Mouse (Mus musculus): ENCODE measurements around the gene Cwc22. TPM values are rescaled to one million over a fixed set of nuclear protein-coding genes. Genes with fewer than 3 reads are reported as not detected.
"Not testable (repeated sequence)": the region's sequence is repeated elsewhere in the genome, so short reads cannot be mapped to it uniquely, and the experiment has no call there.

The Cwc22 gene
- polyA plus RNA-seq, 1 experiment from 2014 or later: 8.8 TPM

DNA sequence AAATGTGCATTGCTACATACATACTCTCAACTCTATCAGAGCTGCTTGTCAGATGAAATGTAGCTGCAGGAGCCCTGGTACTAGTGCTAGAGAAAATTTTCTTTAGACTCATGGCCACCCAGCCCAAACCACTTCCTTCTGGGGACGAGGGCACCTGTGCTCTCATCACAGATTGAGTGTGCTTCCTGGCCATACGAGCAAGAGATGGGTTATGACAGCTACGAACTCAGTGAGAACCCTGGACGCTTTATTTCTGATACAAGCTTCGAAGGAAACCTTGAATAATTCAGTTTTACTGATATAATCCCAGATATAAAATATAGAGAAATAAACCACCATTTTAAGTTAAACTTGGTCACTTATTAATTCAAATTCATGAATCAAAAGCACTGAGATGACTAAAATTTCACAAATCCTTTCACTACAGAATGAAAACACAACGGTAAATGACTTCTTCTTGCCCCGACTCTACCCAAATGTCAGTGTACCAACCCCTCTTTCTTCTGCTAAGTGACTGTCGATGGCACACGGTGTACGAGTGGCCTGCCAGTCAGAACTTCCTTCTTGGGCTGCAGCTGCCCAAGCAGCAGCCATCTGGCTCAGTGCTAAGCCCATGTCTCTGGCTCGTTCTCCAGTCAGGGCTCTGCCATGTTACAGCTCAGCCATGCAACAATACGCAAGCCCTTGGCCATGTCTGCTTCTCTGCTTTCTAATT, 49.2 kb downstream of the Cwc22 start:
- H3K4me3 ChIP-seq (ENCODE audit: low read depth, low read length): no peak overlapping the region
- ATAC-seq: no peak
- WGBS: 92% methylated on average over 12 of the region's 12 CpGs
- no peaks in the 10 kb centered on the region for H3K27me3 ChIP-seq (replicated peaks; ENCODE audit: control insufficient read depth, insufficient read depth, low read length)
- H3K4me1 ChIP-seq (replicated peaks; ENCODE audit: control insufficient read depth, insufficient read depth, low read length): no peaks in the 10 kb centered on the region
- H3K4me2 ChIP-seq (replicated peaks; ENCODE audit: low read depth): no peak overlapping the region
- H3K27ac ChIP-seq (ENCODE audit: low read depth, low read length): no peak overlapping the region
- H3K9me3 ChIP-seq (ENCODE audit: control insufficient read depth): no peaks in the 10 kb centered on the region
- H3K9ac ChIP-seq (ENCODE audit: low read depth, low read length): no peak overlapping the region
- H3K36me3 ChIP-seq (ENCODE audit: control insufficient read depth, insufficient read depth): peaks cover 55% of the 10 kb centered on the region
- no peak for TF ChIP-seq CTCF (IDR thresholded peaks at IDR 0.05; ENCODE audit: low read depth)

DNA sequence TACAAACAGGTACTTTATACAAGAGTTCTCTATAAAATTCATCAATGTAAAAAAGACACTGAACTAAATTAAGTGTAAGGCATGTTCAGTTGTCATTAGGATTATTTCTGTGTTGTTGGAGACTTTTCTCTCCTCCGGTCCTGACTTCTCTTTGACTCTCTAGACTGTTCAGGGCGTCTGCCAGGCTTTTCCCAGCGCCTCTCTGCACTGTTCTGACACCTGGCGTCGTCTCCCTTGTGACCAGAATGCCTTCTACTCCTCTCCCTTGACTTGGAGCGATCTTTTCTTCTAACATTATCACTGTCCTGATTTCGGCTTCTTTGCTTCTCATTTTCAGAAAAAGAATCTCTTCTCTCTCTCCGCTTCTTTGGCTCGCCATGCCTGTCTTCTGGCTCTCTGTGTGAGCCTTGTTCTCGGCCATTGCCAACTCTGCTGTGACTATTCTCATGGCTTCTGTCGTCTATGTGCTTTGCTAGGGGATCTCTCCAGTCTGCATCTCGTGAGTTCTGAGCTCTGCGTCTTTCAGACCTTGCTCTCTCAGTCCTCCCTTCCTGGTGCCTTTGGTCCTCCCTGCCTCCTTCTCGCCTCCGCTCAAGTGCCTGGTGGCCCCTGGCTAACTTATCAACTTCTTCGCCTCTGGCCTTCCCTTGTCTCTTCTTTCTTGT, 50.1 kb downstream of the Cwc22 start:
- not testable (repeated sequence) for H3K9ac ChIP-seq (ENCODE audit: low read depth, low read length); H3K4me2 ChIP-seq (replicated peaks; ENCODE audit: low read depth); H3K27ac ChIP-seq (ENCODE audit: low read depth, low read length); ATAC-seq; H3K4me3 ChIP-seq (ENCODE audit: low read depth, low read length); H3K9me3 ChIP-seq (ENCODE audit: control insufficient read depth); H3K4me1 ChIP-seq (replicated peaks; ENCODE audit: control insufficient read depth, insufficient read depth, low read length); H3K27me3 ChIP-seq (replicated peaks; ENCODE audit: control insufficient read depth, insufficient read depth, low read length)
- WGBS: 93% methylated on average over 16 of the region's 16 CpGs
- peaks cover 51% of the 10 kb centered on the region for H3K36me3 ChIP-seq (ENCODE audit: control insufficient read depth, insufficient read depth)

DNA sequence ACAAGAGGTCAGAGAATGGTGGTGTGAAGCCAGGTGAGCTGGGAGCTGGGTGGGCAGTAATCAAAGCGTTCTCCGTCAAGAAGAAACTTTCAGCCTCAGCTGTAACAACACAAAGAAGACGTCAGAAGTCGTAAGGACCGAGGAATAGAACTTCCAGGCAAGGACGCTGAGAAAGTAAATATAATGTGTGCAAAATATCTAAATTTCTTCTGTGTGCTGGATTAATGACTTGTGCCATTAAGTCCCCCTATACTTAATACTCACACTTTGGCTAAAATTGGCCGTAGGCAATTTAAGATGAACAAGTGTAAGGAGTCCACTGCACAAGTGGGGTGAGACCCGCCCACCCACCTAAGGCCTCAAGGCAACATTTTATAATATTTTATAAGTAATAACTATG, 51.3 kb downstream of the Cwc22 start:
- Histone ChIP-seq H3K9ac (ENCODE audit: low read depth, low read length) (no peak overlapping the region), H3K4me2 (replicated peaks; ENCODE audit: low read depth) (no peak overlapping the region), H3K36me3 (ENCODE audit: control insufficient read depth, insufficient read depth) (peaks cover 50% of the 10 kb centered on the region), H3K9me3 (ENCODE audit: control insufficient read depth) (no peaks in the 10 kb centered on the region), H3K4me3 (ENCODE audit: low read depth, low read length) (no peak overlapping the region), H3K4me1 (replicated peaks; ENCODE audit: control insufficient read depth, insufficient read depth, low read length) (no peaks in the 10 kb centered on the region), H3K27ac (ENCODE audit: low read depth, low read length) (no peak overlapping the region), H3K27me3 (replicated peaks; ENCODE audit: control insufficient read depth, insufficient read depth, low read length) (no peaks in the 10 kb centered on the region)
- TF ChIP-seq CTCF (IDR thresholded peaks at IDR 0.05; ENCODE audit: low read depth): no peak
- ATAC-seq: no peak
- 94% methylated on average over 8 of the region's 8 CpGs for WGBS

DNA sequence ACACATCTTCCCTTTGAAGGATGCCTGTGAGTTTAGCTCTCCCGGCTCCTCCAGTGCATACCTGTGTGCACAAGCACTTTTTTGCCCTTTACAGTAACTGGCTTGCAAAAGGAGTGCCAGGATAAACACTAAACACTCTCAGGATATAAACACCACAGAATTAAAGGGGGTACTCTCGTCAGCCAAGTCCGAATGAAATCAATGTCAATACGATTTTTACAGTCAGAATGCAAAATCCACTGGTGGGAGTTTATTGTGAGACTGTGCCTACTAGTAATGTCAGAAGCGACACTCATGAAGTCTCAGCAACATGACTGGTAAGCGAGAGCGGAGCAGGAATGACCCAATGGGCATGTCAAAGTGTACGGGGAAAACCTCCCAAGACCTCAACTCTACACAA, 52.7 kb downstream of the Cwc22 start:
- peaks cover 37% of the 10 kb centered on the region for H3K36me3 ChIP-seq (ENCODE audit: control insufficient read depth, insufficient read depth)
- no peak for ATAC-seq
- no peak overlapping the region for H3K4me2 ChIP-seq (replicated peaks; ENCODE audit: low read depth)
- no peak overlapping the region for H3K27ac ChIP-seq (ENCODE audit: low read depth, low read length)
- no peak overlapping the region for H3K9ac ChIP-seq (ENCODE audit: low read depth, low read length)
- H3K9me3 ChIP-seq (ENCODE audit: control insufficient read depth): no peaks in the 10 kb centered on the region
- H3K27me3 ChIP-seq (replicated peaks; ENCODE audit: control insufficient read depth, insufficient read depth, low read length): no peaks in the 10 kb centered on the region
- WGBS: 91% methylated on average over 8 of the region's 8 CpGs
- TF ChIP-seq CTCF (IDR thresholded peaks at IDR 0.05; ENCODE audit: low read depth): no peak
- no peaks in the 10 kb centered on the region for H3K4me1 ChIP-seq (replicated peaks; ENCODE audit: control insufficient read depth, insufficient read depth, low read length)
- H3K4me3 ChIP-seq (ENCODE audit: low read depth, low read length): no peak overlapping the region

DNA sequence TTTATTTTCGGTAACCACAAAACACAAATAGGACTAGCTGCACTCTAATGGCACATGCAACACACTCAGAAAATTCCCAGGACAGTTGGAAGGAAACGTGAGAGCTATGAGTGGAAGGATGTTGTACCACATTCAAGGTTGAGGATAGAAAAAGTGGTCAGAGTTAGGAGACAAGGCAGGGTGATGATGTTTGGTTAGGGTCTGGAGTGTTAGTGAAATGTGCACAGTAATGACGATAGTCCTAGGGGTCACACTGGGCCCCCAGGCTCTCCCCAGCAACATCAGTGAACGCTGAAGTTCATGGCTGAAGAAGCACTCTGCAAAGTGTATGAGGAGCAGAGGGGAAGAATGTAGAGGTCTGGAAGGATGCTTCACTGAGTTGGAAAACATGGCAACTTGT, 53.6 kb downstream of the Cwc22 start:
- no peaks in the 10 kb centered on the region for H3K9me3 ChIP-seq (ENCODE audit: control insufficient read depth)
- no peak for ATAC-seq

DNA sequence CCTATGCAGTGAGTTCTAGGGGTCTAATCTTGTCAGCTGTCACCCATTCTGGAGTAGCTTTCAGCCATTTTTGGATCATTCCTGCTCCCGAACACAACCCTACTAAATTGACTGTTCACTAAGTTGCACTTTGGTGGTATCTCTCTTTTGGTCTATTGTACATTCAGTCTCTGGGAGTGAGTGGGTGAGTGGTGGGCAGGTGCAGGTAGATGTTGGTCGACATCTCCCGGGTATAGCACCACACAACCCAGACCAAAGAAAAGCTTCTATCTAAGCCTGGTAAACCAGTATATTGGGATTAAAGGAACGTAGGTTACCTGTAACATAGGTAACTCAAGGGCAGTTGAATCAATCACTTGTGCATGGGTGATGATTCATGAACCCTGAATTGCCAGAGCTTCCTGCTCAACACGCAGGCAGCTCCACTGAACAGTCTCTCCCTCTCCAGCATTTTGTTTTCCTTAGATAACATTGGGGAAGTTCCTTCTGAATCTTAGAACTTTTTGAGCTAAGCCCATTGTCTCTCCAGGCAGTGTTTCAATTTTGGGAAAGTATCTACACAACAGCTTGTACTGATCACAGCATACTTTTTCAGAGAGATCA, 55.2 kb downstream of the Cwc22 start:
- no peak overlapping the region for H3K9ac ChIP-seq (ENCODE audit: low read depth, low read length)
- ATAC-seq: no peak
- TF ChIP-seq CTCF (IDR thresholded peaks at IDR 0.05; ENCODE audit: low read depth): no peak

More for the DNA sequence above, 53.6 kb downstream of the Cwc22 start:
- no peak overlapping the region for H3K4me2 ChIP-seq (replicated peaks; ENCODE audit: low read depth)
- no peak overlapping the region for H3K9ac ChIP-seq (ENCODE audit: low read depth, low read length)
- no peak for TF ChIP-seq CTCF (IDR thresholded peaks at IDR 0.05; ENCODE audit: low read depth)
- no peaks in the 10 kb centered on the region for H3K27me3 ChIP-seq (replicated peaks; ENCODE audit: control insufficient read depth, insufficient read depth, low read length)
- H3K4me3 ChIP-seq (ENCODE audit: low read depth, low read length): no peak overlapping the region
- peaks cover 30% of the 10 kb centered on the region for H3K36me3 ChIP-seq (ENCODE audit: control insufficient read depth, insufficient read depth)
- 93% methylated on average over 4 of the region's 4 CpGs for WGBS
- H3K27ac ChIP-seq (ENCODE audit: low read depth, low read length): no peak overlapping the region
- no peaks in the 10 kb centered on the region for H3K4me1 ChIP-seq (replicated peaks; ENCODE audit: control insufficient read depth, insufficient read depth, low read length)

More for the DNA sequence above, 55.2 kb downstream of the Cwc22 start:
- 95% methylated on average over 5 of the region's 5 CpGs for WGBS
- Histone ChIP-seq H3K36me3 (ENCODE audit: control insufficient read depth, insufficient read depth) (peaks cover 26% of the 10 kb centered on the region), H3K9me3 (ENCODE audit: control insufficient read depth) (no peaks in the 10 kb centered on the region), H3K4me1 (replicated peaks; ENCODE audit: control insufficient read depth, insufficient read depth, low read length) (no peaks in the 10 kb centered on the region), H3K4me2 (replicated peaks; ENCODE audit: low read depth) (no peak overlapping the region), H3K27me3 (replicated peaks; ENCODE audit: control insufficient read depth, insufficient read depth, low read length) (no peaks in the 10 kb centered on the region), H3K27ac (ENCODE audit: low read depth, low read length) (no peak overlapping the region), H3K4me3 (ENCODE audit: low read depth, low read length) (no peak overlapping the region)

Data from intestine, postnatal 0 days (tissue).